Mouse (Mus musculus): ENCODE data around the gene Myrip. TPM values are rescaled to one million over a fixed set of nuclear protein-coding genes. Genes with fewer than 3 reads are reported as not detected.
"Not testable (repeated sequence)": the region's sequence is repeated elsewhere in the genome, so short reads cannot be mapped to it uniquely, and the experiment has no call there.

Gene Myrip
- polyA plus RNA-seq (2012; fragmentation: generic; extraction: Trizol), result not detected
- long read RNA-seq, experiment 1, partial matches to known transcripts, result 1 of 1 reads
- long read RNA-seq, experiment 1, other reads (novel, unspliced or antisense), result 0 of 1 reads
- long read RNA-seq, experiment 2, result 0 reads

GRCm38 (mm10) chr9:120301213-120301612, at the start of gene Myrip:
Myrip (plus strand) TSS chr9:120301513.
- not testable (repeated sequence) for H3ac ChIP-seq (ENCODE audit: control insufficient read depth, insufficient read length, low read depth); H3K4me3 ChIP-seq (ENCODE audit: insufficient read depth, poor library complexity, severe bottlenecking); H3K36me3 ChIP-seq (ENCODE audit: control insufficient read depth, insufficient read depth); H3K79me2 ChIP-seq (ENCODE audit: control insufficient read depth, insufficient read depth); H3K79me3 ChIP-seq (ENCODE audit: low read depth)
- peaks cover 14% of the 10 kb centered on the region for H3K27me3 ChIP-seq (ENCODE audit: control insufficient read depth, insufficient read depth, insufficient read length)

- Histone ChIP-seq H3K27me3 (ENCODE audit: control insufficient read depth, insufficient read depth, insufficient read length) (no peaks in the 10 kb centered on the region), H3K4me3 (ENCODE audit: insufficient read depth, poor library complexity, severe bottlenecking) (no peak overlapping the region), H3ac (ENCODE audit: control insufficient read depth, insufficient read length, low read depth) (no peak overlapping the region), H3K79me2 (ENCODE audit: control insufficient read depth, insufficient read depth) (no peaks in the 10 kb centered on the region), H3K36me3 (ENCODE audit: control insufficient read depth, insufficient read depth) (no peaks in the 10 kb centered on the region), H3K79me3 (ENCODE audit: low read depth) (no peaks in the 10 kb centered on the region)
- TF ChIP-seq CEBPB (IDR thresholded peaks at IDR 0.05; ENCODE audit: low read depth), result no peak
- no peak for TF ChIP-seq USF1 (IDR thresholded peaks at IDR 0.05; ENCODE audit: low read depth)
- no peak for TF ChIP-seq MYOD1 (IDR thresholded peaks at IDR 0.05; ENCODE audit: control insufficient read depth, insufficient read length, low read depth)
- no peak for TF ChIP-seq CTCF (IDR thresholded peaks at IDR 0.05; ENCODE audit: control insufficient read depth, insufficient read depth, insufficient read length)
- no peak for TF ChIP-seq MAX (IDR thresholded peaks at IDR 0.05)
- TF ChIP-seq FOSL1 (IDR thresholded peaks at IDR 0.05; ENCODE audit: insufficient read depth, low read length, poor library complexity, severe bottlenecking), result no peak
- no peak for TF ChIP-seq MYOG (IDR thresholded peaks at IDR 0.05; ENCODE audit: control insufficient read depth, extremely low read depth, insufficient read length)
These were observed 41.5 kb upstream of the Myrip start for GRCm38 (mm10) chr9:120259805-120260204.

GRCm38 (mm10) chr9:120263994-120264393, 37.3 kb upstream of the Myrip start:
- Histone ChIP-seq H3K27me3 (ENCODE audit: control insufficient read depth, insufficient read depth, insufficient read length) (no peaks in the 10 kb centered on the region), H3ac (ENCODE audit: control insufficient read depth, insufficient read length, low read depth) (no peak overlapping the region), H3K4me3 (ENCODE audit: insufficient read depth, poor library complexity, severe bottlenecking) (no peak overlapping the region), H3K36me3 (ENCODE audit: control insufficient read depth, insufficient read depth) (no peaks in the 10 kb centered on the region), H3K79me2 (ENCODE audit: control insufficient read depth, insufficient read depth) (no peaks in the 10 kb centered on the region), H3K79me3 (ENCODE audit: low read depth) (no peaks in the 10 kb centered on the region)
- no peak for TF ChIP-seq CEBPB (IDR thresholded peaks at IDR 0.05; ENCODE audit: low read depth)
- TF ChIP-seq USF1 (IDR thresholded peaks at IDR 0.05; ENCODE audit: low read depth), result no peak
- TF ChIP-seq CTCF (IDR thresholded peaks at IDR 0.05; ENCODE audit: control insufficient read depth, insufficient read depth, insufficient read length), result no peak
- no peak for TF ChIP-seq MYOD1 (IDR thresholded peaks at IDR 0.05; ENCODE audit: control insufficient read depth, insufficient read length, low read depth)
- no peak for TF ChIP-seq FOSL1 (IDR thresholded peaks at IDR 0.05; ENCODE audit: insufficient read depth, low read length, poor library complexity, severe bottlenecking)
- TF ChIP-seq MAX (IDR thresholded peaks at IDR 0.05), result no peak
- no peak for TF ChIP-seq MYOG (IDR thresholded peaks at IDR 0.05; ENCODE audit: control insufficient read depth, extremely low read depth, insufficient read length)

GRCm38 (mm10) chr9:120273083-120273482, 28.2 kb upstream of the Myrip start:
- H3ac ChIP-seq (ENCODE audit: control insufficient read depth, insufficient read length, low read depth), result peak overlapping the region; percentile 5
- H3K27me3 ChIP-seq (ENCODE audit: control insufficient read depth, insufficient read depth, insufficient read length), result no peaks in the 10 kb centered on the region
- no peaks in the 10 kb centered on the region for H3K79me2 ChIP-seq (ENCODE audit: control insufficient read depth, insufficient read depth)
- TF ChIP-seq FOSL1 (IDR thresholded peaks at IDR 0.05; ENCODE audit: insufficient read depth, low read length, poor library complexity, severe bottlenecking), result peak; percentile 72
- TF ChIP-seq CTCF (IDR thresholded peaks at IDR 0.05; ENCODE audit: control insufficient read depth, insufficient read depth, insufficient read length), result no peak
- TF ChIP-seq MYOG (IDR thresholded peaks at IDR 0.05; ENCODE audit: control insufficient read depth, extremely low read depth, insufficient read length), result no peak
- TF ChIP-seq USF1 (IDR thresholded peaks at IDR 0.05; ENCODE audit: low read depth), result no peak
- TF ChIP-seq CEBPB (IDR thresholded peaks at IDR 0.05; ENCODE audit: low read depth), result no peak
- peak; percentile 57 for TF ChIP-seq MAX (IDR thresholded peaks at IDR 0.05)
- peak; percentile 43 for TF ChIP-seq MYOD1 (IDR thresholded peaks at IDR 0.05; ENCODE audit: control insufficient read depth, insufficient read length, low read depth)
- no peaks in the 10 kb centered on the region for H3K36me3 ChIP-seq (ENCODE audit: control insufficient read depth, insufficient read depth)
- no peaks in the 10 kb centered on the region for H3K79me3 ChIP-seq (ENCODE audit: low read depth)
- no peak overlapping the region for H3K4me3 ChIP-seq (ENCODE audit: insufficient read depth, poor library complexity, severe bottlenecking)

GRCm38 (mm10) chr9:120275226-120275625, 26.1 kb upstream of the Myrip start:
- H3K4me3 ChIP-seq (ENCODE audit: insufficient read depth, poor library complexity, severe bottlenecking), result no peak overlapping the region

GRCm38 (mm10) chr9:120281147-120281546, 20.2 kb upstream of the Myrip start:
- Histone ChIP-seq H3K36me3 (ENCODE audit: control insufficient read depth, insufficient read depth) (no peaks in the 10 kb centered on the region), H3ac (ENCODE audit: control insufficient read depth, insufficient read length, low read depth) (no peak overlapping the region), H3K79me2 (ENCODE audit: control insufficient read depth, insufficient read depth) (no peaks in the 10 kb centered on the region), H3K27me3 (ENCODE audit: control insufficient read depth, insufficient read depth, insufficient read length) (peaks cover 7% of the 10 kb centered on the region), H3K4me3 (ENCODE audit: insufficient read depth, poor library complexity, severe bottlenecking) (no peak overlapping the region), H3K79me3 (ENCODE audit: low read depth) (no peaks in the 10 kb centered on the region)
- TF ChIP-seq FOSL1 (IDR thresholded peaks at IDR 0.05; ENCODE audit: insufficient read depth, low read length, poor library complexity, severe bottlenecking) (no peak), MYOD1 (IDR thresholded peaks at IDR 0.05; ENCODE audit: control insufficient read depth, insufficient read length, low read depth) (no peak), CTCF (IDR thresholded peaks at IDR 0.05; ENCODE audit: control insufficient read depth, insufficient read depth, insufficient read length) (no peak), USF1 (IDR thresholded peaks at IDR 0.05; ENCODE audit: low read depth) (no peak), CEBPB (IDR thresholded peaks at IDR 0.05; ENCODE audit: low read depth) (no peak), MYOG (IDR thresholded peaks at IDR 0.05; ENCODE audit: control insufficient read depth, extremely low read depth, insufficient read length) (no peak), MAX (IDR thresholded peaks at IDR 0.05) (no peak)

More at GRCm38 (mm10) chr9:120275226-120275625, 26.1 kb upstream of the Myrip start:
- no peaks in the 10 kb centered on the region for H3K79me3 ChIP-seq (ENCODE audit: low read depth)
- H3ac ChIP-seq (ENCODE audit: control insufficient read depth, insufficient read length, low read depth), result no peak overlapping the region
- no peaks in the 10 kb centered on the region for H3K79me2 ChIP-seq (ENCODE audit: control insufficient read depth, insufficient read depth)
- TF ChIP-seq MYOD1 (IDR thresholded peaks at IDR 0.05; ENCODE audit: control insufficient read depth, insufficient read length, low read depth) (no peak), MAX (IDR thresholded peaks at IDR 0.05) (no peak), FOSL1 (IDR thresholded peaks at IDR 0.05; ENCODE audit: insufficient read depth, low read length, poor library complexity, severe bottlenecking) (no peak), CTCF (IDR thresholded peaks at IDR 0.05; ENCODE audit: control insufficient read depth, insufficient read depth, insufficient read length) (no peak), USF1 (IDR thresholded peaks at IDR 0.05; ENCODE audit: low read depth) (no peak), CEBPB (IDR thresholded peaks at IDR 0.05; ENCODE audit: low read depth) (no peak), MYOG (IDR thresholded peaks at IDR 0.05; ENCODE audit: control insufficient read depth, extremely low read depth, insufficient read length) (no peak)
- H3K27me3 ChIP-seq (ENCODE audit: control insufficient read depth, insufficient read depth, insufficient read length), result no peaks in the 10 kb centered on the region
- no peaks in the 10 kb centered on the region for H3K36me3 ChIP-seq (ENCODE audit: control insufficient read depth, insufficient read depth)
